Mouse (Mus musculus): Measurements from ENCODE around the gene Arid5b. TPM values are rescaled to one million over a fixed set of nuclear protein-coding genes. Genes with fewer than 3 reads are reported as not detected.
A peak's percentile ranks its signal among the peaks of the same experiment; 100 is the strongest.

Gene Arid5b
- total RNA-seq, 1 experiment from 2014 or later: 12.5 TPM

- no peak for ATAC-seq (replicated peaks in 1 of 2; ENCODE audit: insufficient read depth in 1 of 2, low FRiP score in 2 of 2, low TSS enrichment in 1 of 2, low read depth in 1 of 2, poor library complexity in 2 of 2, severe bottlenecking in 2 of 2)
Measured at GRCm38 (mm10) chr10:68182266-68182665, 96.3 kb downstream of the Arid5b start.

- ATAC-seq (replicated peaks in 1 of 2; ENCODE audit: insufficient read depth in 1 of 2, low FRiP score in 2 of 2, low TSS enrichment in 1 of 2, low read depth in 1 of 2, poor library complexity in 2 of 2, severe bottlenecking in 2 of 2): no peak
Measured at GRCm38 (mm10) chr10:68181156-68181555, 97.4 kb downstream of the Arid5b start.

GRCm38 (mm10) chr10:68180721-68181120, 97.8 kb downstream of the Arid5b start:
- ATAC-seq (replicated peaks in 1 of 2; ENCODE audit: insufficient read depth in 1 of 2, low FRiP score in 2 of 2, low TSS enrichment in 1 of 2, low read depth in 1 of 2, poor library complexity in 2 of 2, severe bottlenecking in 2 of 2): no peak

GRCm38 (mm10) chr10:68180151-68180550, 98.4 kb downstream of the Arid5b start:
- no peak for ATAC-seq (replicated peaks in 1 of 2; ENCODE audit: insufficient read depth in 1 of 2, low FRiP score in 2 of 2, low TSS enrichment in 1 of 2, low read depth in 1 of 2, poor library complexity in 2 of 2, severe bottlenecking in 2 of 2)

- ATAC-seq (replicated peaks in 1 of 2; ENCODE audit: insufficient read depth in 1 of 2, low FRiP score in 2 of 2, low TSS enrichment in 1 of 2, low read depth in 1 of 2, poor library complexity in 2 of 2, severe bottlenecking in 2 of 2): no peak
Measured at GRCm38 (mm10) chr10:68179741-68180140, 98.8 kb downstream of the Arid5b start.

- ATAC-seq (replicated peaks in 1 of 2; ENCODE audit: insufficient read depth in 1 of 2, low FRiP score in 2 of 2, low TSS enrichment in 1 of 2, low read depth in 1 of 2, poor library complexity in 2 of 2, severe bottlenecking in 2 of 2): no peak
Measured at GRCm38 (mm10) chr10:68179339-68179738, 99.2 kb downstream of the Arid5b start.

GRCm38 (mm10) chr10:68177697-68178485, 100.6 kb downstream of the Arid5b start:
- no peak for ATAC-seq (replicated peaks in 1 of 2; ENCODE audit: insufficient read depth in 1 of 2, low FRiP score in 2 of 2, low TSS enrichment in 1 of 2, low read depth in 1 of 2, poor library complexity in 2 of 2, severe bottlenecking in 2 of 2)

GRCm38 (mm10) chr10:68175811-68176210, 102.7 kb downstream of the Arid5b start:
- no peak for ATAC-seq (replicated peaks in 1 of 2; ENCODE audit: insufficient read depth in 1 of 2, low FRiP score in 2 of 2, low TSS enrichment in 1 of 2, low read depth in 1 of 2, poor library complexity in 2 of 2, severe bottlenecking in 2 of 2)

GRCm38 (mm10) chr10:68173634-68174033, 104.9 kb downstream of the Arid5b start:
- no peak for ATAC-seq (replicated peaks in 1 of 2; ENCODE audit: insufficient read depth in 1 of 2, low FRiP score in 2 of 2, low TSS enrichment in 1 of 2, low read depth in 1 of 2, poor library complexity in 2 of 2, severe bottlenecking in 2 of 2)

GRCm38 (mm10) chr10:68172906-68173305, 105.6 kb downstream of the Arid5b start:
- ATAC-seq (replicated peaks in 1 of 2; ENCODE audit: insufficient read depth in 1 of 2, low FRiP score in 2 of 2, low TSS enrichment in 1 of 2, low read depth in 1 of 2, poor library complexity in 2 of 2, severe bottlenecking in 2 of 2): no peak

- ATAC-seq (replicated peaks in 1 of 2; ENCODE audit: insufficient read depth in 1 of 2, low FRiP score in 2 of 2, low TSS enrichment in 1 of 2, low read depth in 1 of 2, poor library complexity in 2 of 2, severe bottlenecking in 2 of 2): peak; percentile 53 to 74; a peak in 2 of 4 replicates
Measured at GRCm38 (mm10) chr10:68171974-68172373, 106.6 kb downstream of the Arid5b start.

- no peak for ATAC-seq (replicated peaks in 1 of 2; ENCODE audit: insufficient read depth in 1 of 2, low FRiP score in 2 of 2, low TSS enrichment in 1 of 2, low read depth in 1 of 2, poor library complexity in 2 of 2, severe bottlenecking in 2 of 2)
Measured at GRCm38 (mm10) chr10:68168613-68169012, 109.9 kb downstream of the Arid5b start.

GRCm38 (mm10) chr10:68168141-68168540, 110.4 kb downstream of the Arid5b start:
- no peak for ATAC-seq (replicated peaks in 1 of 2; ENCODE audit: insufficient read depth in 1 of 2, low FRiP score in 2 of 2, low TSS enrichment in 1 of 2, low read depth in 1 of 2, poor library complexity in 2 of 2, severe bottlenecking in 2 of 2)

GRCm38 (mm10) chr10:68167118-68167517, 111.4 kb downstream of the Arid5b start:
- no peak for ATAC-seq (replicated peaks in 1 of 2; ENCODE audit: insufficient read depth in 1 of 2, low FRiP score in 2 of 2, low TSS enrichment in 1 of 2, low read depth in 1 of 2, poor library complexity in 2 of 2, severe bottlenecking in 2 of 2)

GRCm38 (mm10) chr10:68166695-68167086, 111.8 kb downstream of the Arid5b start:
- no peak for ATAC-seq (replicated peaks in 1 of 2; ENCODE audit: insufficient read depth in 1 of 2, low FRiP score in 2 of 2, low TSS enrichment in 1 of 2, low read depth in 1 of 2, poor library complexity in 2 of 2, severe bottlenecking in 2 of 2)

- ATAC-seq (replicated peaks in 1 of 2; ENCODE audit: insufficient read depth in 1 of 2, low FRiP score in 2 of 2, low TSS enrichment in 1 of 2, low read depth in 1 of 2, poor library complexity in 2 of 2, severe bottlenecking in 2 of 2): no peak
Measured at GRCm38 (mm10) chr10:68165709-68166694, 112.5 kb downstream of the Arid5b start.

GRCm38 (mm10) chr10:68164723-68165706, 113.5 kb downstream of the Arid5b start:
- ATAC-seq (replicated peaks in 1 of 2; ENCODE audit: insufficient read depth in 1 of 2, low FRiP score in 2 of 2, low TSS enrichment in 1 of 2, low read depth in 1 of 2, poor library complexity in 2 of 2, severe bottlenecking in 2 of 2): no peak
